Mouse (Mus musculus) lung, postnatal 4 days (tissue): ENCODE measurements around the gene G3bp1.

Experiments
- DNase-seq, 2 experiments: peaks; one replicate each; pipeline ENCODE4 v3.0.0; 2021

G3bp1 gene

DNA sequence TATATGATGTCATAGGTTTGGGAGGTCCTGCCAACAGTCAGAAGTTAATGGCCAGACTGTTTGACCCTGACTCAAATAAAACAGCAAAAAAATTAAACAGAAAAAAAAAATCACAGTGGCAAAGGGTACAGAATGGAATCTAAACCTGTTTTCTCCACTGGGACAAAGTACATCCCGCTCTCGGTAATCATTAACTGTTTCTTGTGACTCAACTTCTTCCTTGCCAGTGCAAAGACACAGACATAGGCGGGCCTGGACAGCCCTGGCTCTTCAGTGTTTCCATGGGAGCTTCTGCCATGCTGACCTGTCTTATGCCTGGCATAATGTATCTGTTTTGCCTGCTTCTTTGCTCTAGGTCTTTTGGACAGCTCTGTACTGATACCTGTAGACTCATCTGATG, 4.3 kb upstream of the G3bp1 start:
- DNase-seq, result no peak

DNA sequence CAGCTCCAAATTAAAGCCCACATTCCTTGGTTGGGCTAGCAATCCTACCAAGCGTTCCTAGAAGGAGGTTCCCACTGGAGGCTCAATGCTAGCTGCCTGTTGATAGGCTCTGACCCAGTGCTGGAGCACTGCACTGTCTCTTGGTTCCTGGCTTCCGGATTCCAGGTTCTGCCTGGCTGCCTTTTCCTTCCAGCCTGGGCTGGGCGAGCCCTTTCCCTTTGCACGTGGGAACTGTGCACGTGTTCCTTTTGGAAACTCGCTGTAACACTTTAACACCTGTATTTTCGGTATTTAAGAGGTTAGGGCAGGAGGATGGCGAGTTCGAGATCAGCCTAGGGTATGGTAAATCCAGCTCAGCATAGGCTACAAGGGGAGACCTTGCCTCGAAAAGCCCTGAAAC, 1.5 kb upstream of the G3bp1 start:
- peak; percentile 22 to 43 for DNase-seq

DNA sequence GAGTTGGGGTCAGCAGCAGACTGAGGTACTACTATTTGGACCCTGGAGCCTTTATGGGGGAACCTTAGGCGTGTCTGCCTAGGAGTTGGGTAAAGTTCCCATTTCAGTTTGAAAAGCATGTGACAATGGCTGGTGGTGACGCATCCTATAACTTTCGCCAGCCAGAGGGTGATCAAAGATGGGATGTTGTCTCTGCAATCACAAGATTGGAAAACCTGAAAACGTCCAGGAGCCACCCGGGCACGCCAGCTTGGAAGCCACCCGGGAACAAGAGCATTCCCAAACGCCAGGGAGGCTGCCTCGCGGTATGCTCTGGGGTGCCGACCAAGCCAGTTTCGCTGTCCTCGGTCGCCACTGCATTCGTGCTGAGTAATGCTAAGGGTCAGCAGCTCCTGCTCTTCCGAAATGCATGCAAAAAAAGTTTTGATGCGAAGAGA, 856 bp upstream of the G3bp1 start:
- DNase-seq, result no peak

DNA sequence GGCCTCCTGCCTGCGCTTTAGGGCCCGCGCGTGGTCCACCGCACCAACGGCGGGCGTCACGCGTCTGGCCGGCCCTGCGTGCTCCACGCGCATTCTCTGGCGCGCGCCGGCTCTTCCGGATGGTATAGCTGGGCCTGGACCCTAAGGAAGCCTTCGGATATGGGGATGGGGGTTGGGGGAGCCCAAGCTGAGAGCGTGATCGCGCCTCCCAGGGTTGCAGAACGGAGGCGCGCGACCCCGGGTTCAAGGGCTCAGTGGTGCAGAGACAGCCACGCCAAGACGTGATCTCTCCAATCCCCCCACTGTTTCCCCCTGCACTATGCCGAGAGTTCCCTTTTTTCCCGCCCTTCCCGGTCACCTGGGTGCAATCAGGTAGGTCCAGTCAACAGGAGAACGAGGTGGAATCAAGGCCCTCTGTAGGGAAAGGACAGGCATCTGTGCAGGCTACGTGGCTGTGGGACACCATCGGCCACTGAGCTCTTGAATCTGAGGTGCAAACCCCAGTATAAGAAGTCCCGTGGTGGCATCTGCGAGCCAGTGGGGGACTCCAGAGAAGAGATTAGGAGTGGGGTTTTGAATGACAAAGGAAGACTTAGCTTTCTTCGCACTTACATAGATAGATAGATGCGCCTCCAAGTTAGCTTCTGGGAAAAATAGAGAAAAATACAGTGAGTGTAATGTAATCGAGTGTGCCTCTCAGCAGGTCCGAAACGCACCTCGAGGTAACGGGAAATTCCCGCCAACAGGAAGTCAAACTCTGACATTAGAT, 622 bp downstream of the G3bp1 start:
- DNase-seq, result no peak

DNA sequence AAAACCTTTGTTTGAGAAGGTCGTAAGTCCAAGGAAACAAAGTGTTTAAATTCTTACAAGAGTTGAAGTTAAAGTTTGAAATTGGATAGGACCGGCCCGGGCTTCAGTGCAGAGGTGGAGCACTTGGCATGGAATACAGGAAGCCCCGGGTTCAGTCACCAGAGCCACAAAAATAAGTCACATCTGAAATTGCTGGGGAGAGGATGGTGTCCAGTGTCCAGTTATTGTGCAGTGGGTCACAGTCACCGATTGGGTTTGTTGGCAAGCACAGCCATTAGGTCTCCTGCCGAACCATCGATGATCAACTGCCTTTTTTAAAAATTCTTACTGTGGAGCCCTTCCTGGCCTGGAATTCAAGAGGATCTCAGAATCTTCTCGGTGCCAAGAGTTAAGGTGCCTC, 1.3 kb downstream of the G3bp1 start:
- no peak for DNase-seq

DNA sequence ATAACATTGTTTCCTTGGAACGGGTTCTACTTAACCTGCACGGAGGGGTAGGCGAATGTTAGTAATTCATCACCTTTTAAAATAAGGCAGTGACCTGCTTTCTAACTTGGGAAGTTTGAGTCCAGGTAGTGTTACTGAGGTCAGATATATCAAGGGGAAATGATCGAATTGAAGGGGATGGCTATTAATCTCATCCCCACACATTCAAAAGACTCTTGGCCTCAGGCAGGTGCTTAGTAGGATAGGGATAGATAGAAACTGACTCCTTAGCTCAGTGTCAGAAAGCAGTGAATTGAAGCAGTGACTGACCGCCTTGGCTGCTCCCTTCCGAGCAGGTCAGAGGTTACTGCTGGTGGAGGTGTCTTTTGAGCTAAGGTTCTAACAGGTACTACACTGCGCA, 2.0 kb downstream of the G3bp1 start:
- no peak for DNase-seq

DNA sequence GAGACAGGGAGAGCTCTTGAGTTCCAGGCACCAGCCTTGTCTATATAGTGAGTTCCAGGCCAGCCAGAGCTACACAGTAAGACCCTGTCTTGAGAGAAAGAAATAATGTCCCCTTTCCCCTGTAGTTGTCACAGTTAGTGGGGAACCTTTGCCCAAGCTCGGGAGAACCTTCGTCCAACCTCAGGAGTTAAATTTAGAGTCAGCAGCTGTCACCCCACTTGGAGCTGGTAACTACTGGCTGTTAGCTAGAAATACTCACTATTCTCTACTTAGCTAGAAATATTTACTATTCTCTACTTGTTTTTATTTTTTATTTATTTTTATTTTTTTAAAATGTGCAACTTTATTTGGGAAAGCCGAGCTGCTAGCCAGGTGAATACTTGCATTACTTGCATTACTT, 3.7 kb downstream of the G3bp1 start:
- no peak for DNase-seq

DNA sequence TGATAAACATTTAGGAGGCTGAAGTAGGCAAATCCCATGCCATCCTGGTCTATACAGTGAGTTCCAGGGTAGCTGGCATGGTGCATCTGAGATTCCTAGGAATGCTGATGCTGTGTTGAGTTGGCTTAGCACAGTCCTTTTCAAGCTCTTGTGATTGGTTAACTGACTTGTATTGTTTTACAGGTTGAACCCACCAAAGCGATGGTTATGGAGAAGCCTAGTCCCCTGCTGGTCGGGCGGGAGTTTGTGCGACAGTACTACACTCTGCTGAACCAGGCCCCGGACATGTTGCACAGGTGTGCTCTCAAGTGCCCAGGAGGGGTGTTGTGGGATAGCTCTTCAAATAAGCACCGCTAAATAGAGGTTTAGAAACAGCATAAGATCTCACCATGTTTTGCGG, 16.0 kb downstream of the G3bp1 start:
- DNase-seq, result no peak

DNA sequence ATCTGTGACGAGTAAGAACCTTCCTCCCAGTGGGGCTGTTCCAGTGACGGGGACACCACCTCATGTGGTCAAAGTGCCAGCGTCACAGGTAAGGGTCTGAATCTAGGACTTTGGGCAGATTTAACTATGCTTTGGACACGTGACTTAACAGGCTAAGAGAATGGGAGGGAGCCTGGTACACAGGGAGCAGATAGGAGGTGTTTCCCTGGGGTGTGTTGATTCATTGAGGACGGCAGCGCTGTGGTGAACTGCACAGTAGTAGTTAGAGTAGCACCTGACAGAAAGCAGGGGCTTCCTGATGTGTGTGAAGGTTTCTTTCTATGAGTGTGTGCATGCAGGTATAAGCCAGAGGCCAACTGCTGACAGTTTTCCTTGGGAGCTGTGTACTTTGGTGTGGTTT, 26.7 kb downstream of the G3bp1 start:
- no peak for DNase-seq

DNA sequence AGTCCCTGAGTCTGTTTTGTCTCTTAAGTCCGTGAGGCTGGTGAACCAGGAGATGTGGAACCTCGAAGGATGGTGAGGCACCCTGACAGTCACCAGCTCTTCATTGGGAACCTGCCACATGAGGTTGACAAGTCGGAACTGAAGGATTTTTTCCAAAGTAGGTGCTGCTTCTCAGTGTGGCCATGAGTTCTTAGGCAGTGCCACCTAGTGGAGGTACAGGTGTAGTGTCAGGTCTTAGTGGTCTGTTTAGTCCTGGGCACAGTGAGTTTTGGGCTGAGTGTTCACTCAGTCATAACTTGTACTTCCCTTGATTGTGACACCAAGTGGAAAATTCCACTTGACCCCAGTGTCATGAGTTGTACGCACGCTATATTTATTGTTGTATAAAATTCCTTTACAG, 28.4 kb downstream of the G3bp1 start:
- DNase-seq, result peak; percentile 29 to 57

DNA sequence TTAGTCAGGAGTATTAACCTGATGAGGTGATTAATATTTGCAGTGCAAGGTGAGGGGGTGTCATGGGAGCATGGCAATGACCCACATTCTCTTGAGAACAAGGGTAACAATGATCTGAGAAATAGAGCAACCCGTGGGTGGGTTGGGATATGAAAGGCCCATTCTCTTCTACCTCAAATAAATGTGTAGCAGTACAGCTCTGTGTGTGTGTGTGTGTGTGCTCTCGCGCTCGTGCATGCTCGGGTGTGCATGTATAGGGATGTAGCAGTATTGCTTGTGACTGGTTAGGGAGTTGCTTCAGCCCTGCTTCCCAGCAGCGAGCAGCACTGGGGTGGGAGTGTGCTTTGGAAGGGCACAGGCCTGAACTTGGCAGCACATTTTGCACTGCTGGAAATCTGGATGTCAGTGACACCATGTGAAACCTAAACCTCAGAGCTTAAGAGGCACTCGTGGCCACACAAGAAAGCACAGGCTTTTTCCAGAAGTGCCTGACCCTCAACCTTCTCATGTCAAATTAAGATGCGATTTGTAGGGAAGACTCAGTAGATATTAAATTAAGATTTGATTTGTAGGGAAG, 32.6 kb downstream of the G3bp1 start:
- no peak for DNase-seq

DNA sequence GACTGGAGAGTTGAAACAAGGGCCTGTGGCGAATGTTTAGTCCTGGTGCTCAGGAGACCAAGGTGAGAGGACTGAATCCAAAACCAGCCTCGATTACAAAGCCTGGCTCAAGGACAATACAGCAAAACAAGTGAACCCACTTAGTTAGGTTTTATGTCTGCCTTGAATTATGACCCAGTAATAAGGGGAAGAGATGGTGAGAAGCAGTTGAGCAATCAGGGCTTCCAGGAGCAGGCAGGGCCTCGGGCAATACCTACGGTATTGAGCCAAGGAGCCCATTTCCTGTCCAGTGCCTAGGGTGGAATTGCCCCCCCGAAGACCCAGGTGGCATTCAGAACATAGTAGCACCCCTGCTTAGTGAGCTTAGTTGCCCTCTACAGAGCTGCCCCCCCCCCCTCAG, 33.4 kb downstream of the G3bp1 start:
- no peak for DNase-seq

DNA sequence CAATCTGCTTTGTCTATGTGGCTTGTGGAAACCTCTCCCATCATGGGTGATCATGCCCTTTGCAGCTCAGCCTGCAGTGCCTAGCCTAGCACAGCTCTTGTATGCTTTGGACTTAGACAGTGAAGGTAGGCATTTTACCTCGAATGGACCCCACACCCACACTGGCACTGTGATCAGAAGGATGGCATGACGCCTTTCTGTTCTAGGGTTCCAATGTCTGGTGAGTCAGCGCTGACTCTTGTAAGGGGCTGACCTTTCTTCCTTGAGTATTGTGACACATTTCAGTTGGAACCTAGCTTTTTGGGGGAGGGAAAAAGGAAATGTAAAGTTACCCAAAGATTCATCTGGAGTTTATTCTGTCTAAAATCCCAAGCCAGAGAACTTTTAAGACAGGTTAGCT, 36.0 kb downstream of the G3bp1 start:
- no peak for DNase-seq

DNA sequence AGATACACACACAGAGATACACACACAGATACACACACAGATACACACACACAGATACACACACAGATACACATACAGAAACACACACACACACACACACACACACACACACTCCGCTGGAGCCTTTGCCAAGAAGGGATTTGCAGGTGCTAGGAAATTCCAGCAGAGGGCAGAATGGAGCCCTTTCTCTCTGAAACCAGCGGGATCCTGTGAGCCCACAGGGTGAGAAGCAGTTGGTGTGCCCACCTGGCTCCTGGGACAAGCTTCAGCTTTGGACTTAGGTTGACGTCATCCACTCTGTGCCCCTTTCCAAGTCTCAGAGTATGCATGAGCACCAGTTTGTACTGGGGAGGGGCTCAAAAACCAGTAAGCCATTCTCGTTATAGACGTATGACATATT, 41.9 kb downstream of the G3bp1 start:
- DNase-seq, result peak in 1 of 2 experiments; percentile 15

DNA sequence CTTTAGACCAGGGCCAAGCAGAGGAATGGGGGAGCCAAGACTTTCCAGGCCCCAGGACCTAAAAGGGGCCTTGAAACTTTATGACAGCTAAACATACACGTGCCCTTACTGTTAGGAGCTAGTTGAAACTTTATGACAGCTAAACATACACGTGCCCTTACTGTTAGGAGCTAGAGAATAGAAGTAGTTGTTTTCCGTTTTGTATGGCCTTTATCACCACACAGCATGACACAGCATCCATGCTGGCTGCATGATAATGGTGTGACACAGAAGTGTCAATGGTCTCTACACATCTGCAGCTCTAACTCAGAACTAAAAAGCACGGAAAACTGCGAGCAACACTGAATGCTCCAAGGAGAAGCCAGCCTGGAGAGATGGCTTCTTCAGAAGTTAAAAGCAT, 48.2 kb downstream of the G3bp1 start:
- DNase-seq, result no peak

DNA sequence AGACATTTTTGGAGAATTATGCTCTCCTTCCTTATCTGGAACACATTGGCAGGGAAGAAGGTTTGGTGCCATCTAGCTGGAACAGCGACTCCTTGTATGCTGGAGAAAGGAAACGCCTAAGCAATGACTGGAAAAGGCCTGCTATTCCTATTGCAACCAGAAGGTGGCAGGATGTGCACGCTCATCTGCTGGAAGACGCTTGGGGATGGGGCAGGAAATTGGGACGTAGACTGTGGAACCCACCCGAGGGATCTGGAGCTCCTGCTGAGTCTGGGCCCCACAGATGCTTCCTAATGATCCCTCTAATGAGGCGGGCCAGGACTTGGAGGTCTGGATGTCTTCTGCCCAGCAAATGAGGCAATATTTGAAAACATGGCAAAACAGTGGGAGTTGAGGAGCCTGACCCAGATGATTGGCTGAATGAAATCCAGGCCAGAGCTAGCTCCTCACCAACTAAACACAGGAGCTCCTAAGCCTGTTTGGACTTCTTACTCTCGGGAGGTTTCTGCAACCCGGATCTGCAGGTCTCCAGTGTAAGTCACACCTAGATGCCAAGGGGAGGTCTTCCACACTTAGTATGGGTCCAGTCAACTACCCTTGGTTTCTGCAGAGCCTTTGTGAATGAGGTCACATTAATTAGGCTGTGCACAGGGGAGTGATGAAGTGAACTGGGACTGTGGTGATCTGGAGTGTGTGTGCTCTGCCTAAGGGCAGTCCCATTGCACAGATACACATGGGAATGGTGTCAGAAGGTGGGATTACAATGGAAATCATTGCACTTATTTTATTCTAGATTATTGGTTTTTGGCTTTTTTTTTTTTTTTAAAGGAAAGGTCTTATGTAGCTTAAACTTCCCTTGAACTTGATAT, 49.6 kb downstream of the G3bp1 start:
- peak; percentile 47 to 72 for DNase-seq

DNA sequence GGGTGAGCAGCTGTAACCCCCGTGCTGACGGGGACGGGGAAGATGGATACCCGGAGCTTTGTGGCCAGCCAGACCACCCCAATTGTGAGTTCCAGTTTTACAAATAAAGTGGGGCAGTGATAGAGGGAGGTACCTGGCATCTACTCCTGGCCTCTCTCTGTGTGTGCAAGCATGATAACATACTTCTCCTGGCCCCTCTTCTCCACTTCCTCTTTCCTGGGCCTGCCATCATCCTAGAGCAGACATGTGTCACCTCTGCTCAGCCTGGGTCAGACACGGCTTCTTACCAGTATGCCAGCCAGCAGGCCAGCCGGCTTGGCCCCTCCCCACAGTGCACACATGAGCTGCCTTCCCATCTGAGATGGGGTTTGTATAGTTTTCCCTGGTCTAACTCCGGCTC, 61.3 kb downstream of the G3bp1 start:
- no peak for DNase-seq

DNA sequence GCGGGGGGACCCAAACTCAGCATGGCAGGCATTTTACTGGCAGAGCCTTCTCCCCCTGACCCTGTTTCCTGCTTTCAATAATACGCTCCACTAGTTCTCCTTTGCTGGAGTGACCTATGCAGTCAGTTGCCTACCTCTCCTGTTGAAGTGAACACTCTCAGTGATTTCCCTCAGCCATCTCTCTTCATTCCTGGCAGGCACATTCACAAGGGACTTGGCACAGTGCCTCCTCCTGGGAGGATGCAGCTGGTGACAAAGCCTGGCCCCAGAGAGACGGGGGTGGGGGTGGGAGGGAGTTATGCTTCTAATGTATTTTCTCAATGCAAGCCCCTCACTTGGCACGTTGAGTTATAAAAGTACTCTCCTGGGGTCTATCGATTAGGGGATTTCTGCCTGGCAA, 63.9 kb downstream of the G3bp1 start:
- DNase-seq, result peak in 1 of 2 experiments; percentile 9

DNA sequence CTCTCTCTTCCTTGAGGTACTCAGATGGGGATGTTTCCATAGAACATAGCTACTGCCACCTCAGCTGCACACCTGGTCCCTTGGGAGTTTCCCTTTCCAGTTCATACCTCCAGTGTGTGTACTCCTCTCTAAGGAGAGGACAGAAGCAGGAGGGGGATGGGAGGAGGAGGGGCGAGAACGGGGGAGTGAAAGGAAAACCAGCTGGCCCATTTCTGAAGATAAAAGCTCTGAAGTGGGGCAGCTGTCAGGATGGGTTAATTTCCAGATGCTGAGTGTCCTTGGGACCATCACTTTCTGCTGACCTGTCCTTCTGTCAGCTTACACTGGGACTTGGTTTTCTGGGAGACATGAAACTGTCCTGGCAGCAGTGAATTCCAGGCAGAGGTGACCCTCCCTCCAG, 65.3 kb downstream of the G3bp1 start:
- DNase-seq, result no peak

DNA sequence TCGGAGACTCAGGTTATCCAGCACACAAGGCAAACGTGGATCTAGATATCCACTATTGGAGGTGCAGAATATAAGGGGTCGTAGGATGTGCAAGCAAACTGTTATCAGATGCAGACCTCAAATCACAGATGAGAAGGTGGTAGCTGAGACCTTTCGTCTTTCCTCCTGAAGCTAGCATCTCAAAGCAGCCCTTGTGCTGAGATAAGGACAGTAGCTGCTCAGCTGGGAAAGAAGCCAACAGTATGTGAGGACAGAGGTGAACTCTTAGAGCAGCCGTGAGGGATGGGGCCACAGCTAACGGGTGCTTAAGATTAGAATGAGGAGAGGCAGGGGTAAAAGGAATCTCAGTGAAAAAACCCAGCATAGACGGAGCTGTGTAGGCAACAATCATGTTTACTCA, 72.6 kb downstream of the G3bp1 start:
- no peak for DNase-seq

DNA sequence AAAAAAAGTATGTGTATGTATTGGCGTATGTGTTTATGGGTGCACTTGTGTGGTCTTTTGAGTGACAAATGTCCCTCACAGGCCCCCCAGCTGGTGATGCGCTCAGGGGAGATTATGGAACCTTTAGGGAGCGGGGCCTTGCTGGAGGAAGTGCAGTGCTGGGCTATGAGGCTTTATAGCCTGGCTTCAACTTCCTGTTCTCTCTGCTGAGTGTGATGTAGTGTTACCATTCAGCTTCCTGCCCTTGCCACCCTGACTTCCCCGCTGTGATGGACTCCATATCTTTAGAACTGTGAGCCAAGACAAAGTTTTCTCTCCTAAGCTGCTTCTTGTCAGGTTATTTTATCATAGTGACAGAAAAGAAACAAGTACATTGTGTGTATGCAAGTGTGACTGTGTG, 73.2 kb downstream of the G3bp1 start:
- DNase-seq, result no peak

DNA sequence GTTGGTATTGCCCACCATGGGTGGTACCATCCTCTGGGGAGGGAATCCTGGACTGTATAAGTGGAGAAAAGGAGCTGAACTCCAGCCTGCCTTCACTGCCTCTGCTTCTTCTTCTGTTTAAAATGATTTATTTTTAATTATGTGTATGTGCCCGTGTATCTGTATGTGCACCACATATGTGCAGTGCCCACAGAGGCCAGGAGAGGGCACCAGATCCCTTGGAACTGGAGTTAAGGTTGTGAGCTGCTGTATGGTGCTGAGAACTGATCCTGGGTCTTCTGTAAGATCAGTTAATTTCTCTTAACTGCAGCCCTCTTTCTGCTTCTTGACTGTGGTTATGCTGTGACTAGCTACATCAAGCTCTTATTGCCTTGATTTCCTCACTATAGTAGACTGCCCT, 76.2 kb downstream of the G3bp1 start:
- DNase-seq, result no peak
